Mouse (Mus musculus) monocyte, adult 2 months (primary cell): ENCODE measurements around the gene Nfya.

ENCODE experiments used
- DNase-seq, 2 experiments: peaks; one replicate each; pipeline ENCODE4 v3.0.0; 2022; ENCODE audit warnings: low spot score in 2 of 2, low read depth in 1 of 2

Nfya gene

GRCm38 (mm10) chr17:48346834-48347233 lies 62.9 kb downstream of the Nfya start:
- no peak for DNase-seq

GRCm38 (mm10) chr17:48346231-48346630 lies 63.5 kb downstream of the Nfya start, which contains the start of gene Trem2:
Trem2 (plus strand) TSS chr17:48346401.
- DNase-seq: peak in 1 of 2 experiments; percentile 26

DNA sequence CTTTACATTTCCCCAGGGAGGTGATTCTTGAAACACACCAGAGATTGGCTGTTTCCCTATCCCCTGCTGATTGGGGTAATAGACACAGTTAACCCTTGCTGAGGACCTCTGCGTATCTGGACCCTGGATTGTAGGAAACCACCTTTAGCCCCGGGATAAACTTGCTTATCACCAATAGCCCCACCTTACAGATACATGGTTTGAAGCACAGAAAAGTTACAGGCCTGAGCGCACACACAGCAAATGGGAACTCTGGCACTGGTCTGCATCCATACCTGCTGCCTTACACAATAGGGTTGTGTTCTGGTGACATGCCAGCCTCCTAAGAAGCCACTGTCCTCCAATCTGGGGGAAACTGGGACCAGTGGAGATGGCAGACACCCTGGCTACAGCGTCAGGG lies 63.9 kb downstream of the Nfya start:
- DNase-seq: no peak

- no peak for DNase-seq
Observed at GRCm38 (mm10) chr17:48343065-48343464, 66.6 kb downstream of the Nfya start.

DNA sequence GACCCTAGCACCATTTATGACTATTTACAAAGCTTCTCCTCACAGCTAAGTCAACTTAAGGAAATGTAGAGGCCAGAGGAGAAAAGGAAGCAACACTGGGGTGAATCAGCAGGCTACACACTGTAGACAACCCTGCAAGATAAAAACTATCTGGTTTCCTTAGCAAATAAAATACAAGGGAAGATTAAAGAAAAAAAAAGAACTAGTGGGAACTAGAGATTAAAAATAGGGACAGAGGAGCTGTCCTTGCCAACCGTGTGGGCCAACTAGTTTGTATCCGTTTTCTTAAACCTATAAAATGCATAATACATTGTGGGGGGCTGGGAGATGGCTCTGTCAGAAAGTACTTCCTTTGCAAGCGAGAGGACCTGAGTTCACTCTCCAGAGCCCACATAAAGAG lies 67.8 kb downstream of the Nfya start:
- DNase-seq: no peak

DNA sequence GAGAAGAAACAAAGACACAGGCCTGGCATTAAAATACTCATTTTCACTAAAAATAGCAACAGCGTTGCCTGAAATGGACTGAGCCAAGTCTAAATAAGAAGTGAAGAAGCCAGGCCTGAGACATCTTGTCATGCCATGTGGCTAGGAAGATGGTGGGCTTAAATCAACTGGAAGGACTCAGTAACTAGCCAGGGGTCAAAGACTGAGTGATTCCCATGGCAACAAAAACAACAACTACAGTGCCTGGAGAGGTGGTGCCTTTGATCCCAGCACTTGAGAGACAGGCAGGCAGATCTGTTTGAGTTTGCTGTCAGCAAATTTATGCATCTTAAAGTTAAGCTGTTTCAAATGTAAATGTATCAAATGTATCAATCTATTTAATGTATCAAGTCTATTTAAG lies 69.4 kb downstream of the Nfya start:
- DNase-seq: no peak
